Mouse (Mus musculus) bone marrow, adult 2 months (tissue): ENCODE measurements around the gene Hpcal4. TPM values are rescaled to one million over a fixed set of nuclear protein-coding genes. Genes with fewer than 3 reads are reported as not detected.

Experiments
- H3K27ac ChIP-seq: fragments of 200-500 bp; 2 replicates; pipeline ENCODE4 v1.5.1; 2012; ENCODE audit warnings: low read depth, mild to moderate bottlenecking, control low read depth, inconsistent platforms, low read length; ENCODE audit not compliant: control insufficient read depth, poor library complexity, insufficient read depth
- H3K4me1 ChIP-seq: fragments of 200-500 bp; 2 replicates; pipeline ENCODE4 v1.6.1; 2011; ENCODE audit warnings: low read length; ENCODE audit not compliant: control insufficient read depth, insufficient read depth
- H3K4me3 ChIP-seq: fragments of 200-500 bp; replicated peaks from 2 replicates; pipeline ENCODE3; 2011; ENCODE audit warnings: mild to moderate bottlenecking, low read depth, low read length, control low read depth; ENCODE audit not compliant: control insufficient read depth
- CTCF ChIP-seq: fragments of 200-500 bp; IDR thresholded peaks from 2 replicates; pipeline ENCODE4 v1.5.1; 2011; ENCODE audit warnings: low read length, control low read depth; ENCODE audit not compliant: control insufficient read depth, insufficient read depth
- POLR2A ChIP-seq: fragments of 200-500 bp; IDR thresholded peaks from 2 replicates; pipeline ENCODE4 v1.6.1; 2011; ENCODE audit warnings: low read depth, mild to moderate bottlenecking, control low read depth, low read length, borderline replicate concordance; ENCODE audit not compliant: control insufficient read depth
- WGBS: fragments of 180-500 bp; shearing (Covaris S2); methylation state at CpG from one replicate; pipeline ENCODE4 v1.1.7; 2018; 5-methylcytosine and 5-hydroxymethylcytosine counted together
- polyA plus RNA-seq: library from polyadenylated mRNA; stranded (reverse); fragments of >200 nt; gene quantifications from 2 replicates; pipeline ENCODE4 v1.2.4, GENCODE M21; 2011; ENCODE audit warnings: low replicate concordance; ENCODE audit not compliant: missing spikeins, insufficient read depth, insufficient read length

The Hpcal4 gene
- polyA plus RNA-seq, result not detected in 2 replicates

DNA sequence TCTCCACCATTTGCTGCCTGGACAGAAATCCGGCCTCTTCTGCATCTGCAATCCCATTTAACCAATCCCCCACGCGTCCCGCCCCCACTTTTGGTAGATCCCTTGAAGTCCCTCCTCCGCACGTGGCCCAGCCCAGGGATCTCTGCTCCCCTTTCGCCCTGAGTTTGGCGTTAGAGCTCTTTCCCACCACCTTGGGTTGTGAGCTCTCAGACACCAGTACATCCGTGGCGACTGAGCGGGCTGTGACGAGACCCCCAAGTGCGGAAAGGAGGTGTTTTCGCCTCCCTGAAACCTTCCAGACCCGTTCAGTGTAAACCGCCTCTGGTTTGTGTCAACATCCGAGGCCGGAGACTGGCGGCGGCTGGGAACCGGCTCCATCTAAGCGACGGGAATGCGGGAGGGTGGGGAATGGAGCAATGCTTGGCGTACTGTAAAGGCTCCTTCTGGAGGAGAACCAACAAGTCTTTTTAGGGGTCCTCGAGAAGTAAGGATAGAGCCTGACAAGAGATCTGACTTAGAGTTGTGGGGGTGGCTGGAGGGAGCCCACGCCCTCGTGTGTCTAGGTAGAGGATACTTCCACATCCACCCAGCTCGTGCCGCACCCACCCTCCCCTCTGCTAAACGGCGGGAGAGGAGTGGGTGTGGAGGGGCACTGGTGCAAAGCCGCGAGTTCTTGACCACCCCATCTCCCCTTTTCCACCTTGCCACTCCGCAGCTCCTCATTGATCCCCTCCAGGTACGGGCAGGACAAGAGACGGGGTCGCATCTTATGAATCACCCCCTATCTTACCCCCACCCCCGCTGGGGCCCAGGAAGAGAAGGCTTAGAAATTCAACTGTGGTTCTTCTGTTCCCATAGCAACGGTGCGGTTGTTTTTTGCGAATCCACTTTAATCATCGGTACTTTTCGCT is at the start of gene Hpcal4:
Gene Hpcal4, plus strand, starts transcription at position 900 of the 911 bp plus-strand sequence.
- Histone ChIP-seq H3K27ac (no peak within 1 kb of the TSS), H3K4me1 (no peaks in the 10 kb centered on the region), H3K4me3 (no peak within 1 kb of the TSS)
- TF ChIP-seq POLR2A (no peak), CTCF (no peak)
- 3% methylated on average over 44 of the region's 44 CpGs for WGBS

DNA sequence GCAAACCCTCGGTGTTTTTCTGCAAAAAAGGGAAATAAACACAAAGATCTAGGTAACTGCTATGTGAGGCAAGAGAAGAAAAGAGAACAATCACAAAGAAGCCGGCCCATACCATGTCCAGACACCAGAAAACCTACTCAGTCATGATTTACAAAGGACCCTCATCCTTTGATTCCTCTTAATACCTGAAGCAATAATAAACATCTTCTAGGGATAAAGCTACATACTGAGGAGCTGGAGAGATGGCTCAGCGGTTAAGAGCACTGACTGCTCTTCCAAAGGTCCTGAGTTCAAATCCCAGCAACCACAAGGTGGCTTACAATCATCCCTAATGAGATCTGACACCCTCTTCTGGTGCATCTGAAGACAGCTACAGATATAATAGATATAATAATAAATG is 45.5 kb upstream of the Hpcal4 start:
- 55% methylated on average over 3 of the region's 3 CpGs for WGBS
- TF ChIP-seq CTCF (no peak), POLR2A (no peak)
- no peak overlapping the region for H3K27ac ChIP-seq

DNA sequence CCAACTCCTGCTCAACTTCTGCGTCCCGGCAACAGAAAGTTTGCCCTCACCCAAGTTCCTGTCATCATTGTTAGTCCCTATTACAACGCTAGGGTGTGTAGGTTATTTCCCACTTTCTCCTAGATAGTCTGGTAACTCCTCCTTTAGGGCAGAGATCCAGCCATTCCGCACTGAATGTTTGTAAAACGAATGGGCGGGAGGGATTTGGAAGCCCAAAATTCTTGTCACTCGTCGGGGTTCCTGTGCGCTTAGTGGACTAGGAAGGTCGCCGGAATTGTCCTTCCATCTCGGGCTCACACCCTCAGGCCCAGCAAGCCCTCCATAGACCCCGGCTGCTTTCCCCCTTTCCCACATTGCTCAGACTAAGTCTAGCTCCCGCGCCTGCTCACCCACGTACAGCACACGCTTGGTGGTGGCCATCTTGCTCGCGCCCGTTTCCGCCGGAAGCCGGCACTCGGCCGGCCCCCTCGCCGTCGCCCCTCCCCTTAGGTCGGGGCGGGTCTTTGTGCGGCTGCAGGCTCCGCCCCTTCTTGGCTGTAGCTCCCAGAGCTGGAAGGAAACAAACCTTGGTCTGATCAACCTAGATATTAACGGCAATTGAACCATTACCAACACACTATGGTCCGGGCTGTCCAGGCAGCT is 43.4 kb upstream of the Hpcal4 start, which contains the start of gene Ppie:
Gene Ppie, minus strand, starts transcription at position 439 of the 642 bp plus-strand sequence.
- peak within 1 kb of the TSS; percentile 87 for H3K4me3 ChIP-seq
- no peaks in the 10 kb centered on the region for H3K4me1 ChIP-seq
- H3K27ac ChIP-seq, result peak within 1 kb of the TSS; percentile 30; the same call in 1 of the 2 replicates
- WGBS, result under 1% methylated on average over 34 of the region's 34 CpGs
- TF ChIP-seq CTCF (no peak), POLR2A (peak; percentile 79; the same call in 1 of the 2 replicates)

More for the DNA sequence above, 45.5 kb upstream of the Hpcal4 start:
- Histone ChIP-seq H3K4me1 (no peaks in the 10 kb centered on the region), H3K4me3 (no peak overlapping the region)

DNA sequence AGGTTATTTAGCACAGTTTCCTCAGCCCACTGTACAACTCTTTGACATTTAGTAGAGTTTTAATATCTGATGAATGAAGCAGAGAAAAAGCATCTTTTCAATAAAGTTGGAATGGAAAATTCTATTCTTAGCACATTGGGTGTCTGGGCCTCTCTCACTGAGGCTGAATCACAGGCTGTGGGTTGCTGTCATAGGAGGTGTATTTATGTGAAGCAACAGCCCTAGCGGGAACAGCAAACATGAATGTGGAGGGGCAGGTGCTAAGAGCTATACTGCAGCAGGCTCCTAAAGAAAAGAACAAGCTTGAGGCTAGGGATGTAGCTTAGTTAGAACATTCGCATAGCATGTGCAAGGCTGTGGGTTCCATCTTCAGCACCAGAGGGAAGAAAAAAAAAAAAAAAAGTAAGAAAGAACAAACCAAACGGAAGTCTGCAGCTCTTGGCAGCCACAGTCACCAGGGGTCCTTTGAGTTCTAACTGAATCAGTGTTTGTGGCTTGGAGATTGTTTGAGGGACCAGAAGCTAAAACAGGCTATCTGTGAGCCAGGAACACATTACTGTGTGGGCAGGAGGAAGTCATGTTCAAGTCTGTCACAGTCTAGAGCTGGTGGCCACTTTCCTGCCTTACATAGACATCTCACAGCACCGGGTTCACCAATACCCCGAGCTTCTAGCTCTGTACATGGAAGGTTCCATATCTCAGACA is 35.4 kb upstream of the Hpcal4 start:
- TF ChIP-seq CTCF, result no peak
- TF ChIP-seq POLR2A, result no peak
- 2% methylated on average over 5 of the region's 5 CpGs for WGBS

DNA sequence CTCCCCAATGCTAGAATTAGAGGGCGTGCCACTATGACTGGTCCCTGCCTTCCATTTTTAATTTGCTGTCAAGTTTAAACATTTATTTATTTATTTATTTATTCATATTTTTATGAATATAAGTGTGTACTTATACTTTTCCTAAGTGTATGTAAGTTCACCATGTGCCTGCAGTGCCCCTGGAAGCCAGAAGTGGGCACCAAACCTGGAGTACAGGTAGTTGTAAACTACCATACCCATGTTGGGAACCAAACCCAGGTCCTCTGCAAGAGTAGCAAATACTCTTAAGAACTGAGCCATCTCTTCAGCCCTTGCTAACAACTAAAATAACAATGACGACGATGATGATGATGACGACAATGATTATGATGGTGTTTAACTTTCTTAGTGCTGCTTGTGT is 31.0 kb upstream of the Hpcal4 start:
- Histone ChIP-seq H3K4me1 (no peaks in the 10 kb centered on the region; the same call in 1 of the 2 replicates), H3K4me3 (no peak overlapping the region), H3K27ac (no peak overlapping the region)
- TF ChIP-seq CTCF (no peak), POLR2A (no peak)
- WGBS, result 87% methylated on average over 4 of the region's 4 CpGs

More for the DNA sequence above, 35.4 kb upstream of the Hpcal4 start:
- Histone ChIP-seq H3K4me3 (no peak overlapping the region), H3K4me1 (no peaks in the 10 kb centered on the region; the same call in 1 of the 2 replicates), H3K27ac (no peak overlapping the region)

DNA sequence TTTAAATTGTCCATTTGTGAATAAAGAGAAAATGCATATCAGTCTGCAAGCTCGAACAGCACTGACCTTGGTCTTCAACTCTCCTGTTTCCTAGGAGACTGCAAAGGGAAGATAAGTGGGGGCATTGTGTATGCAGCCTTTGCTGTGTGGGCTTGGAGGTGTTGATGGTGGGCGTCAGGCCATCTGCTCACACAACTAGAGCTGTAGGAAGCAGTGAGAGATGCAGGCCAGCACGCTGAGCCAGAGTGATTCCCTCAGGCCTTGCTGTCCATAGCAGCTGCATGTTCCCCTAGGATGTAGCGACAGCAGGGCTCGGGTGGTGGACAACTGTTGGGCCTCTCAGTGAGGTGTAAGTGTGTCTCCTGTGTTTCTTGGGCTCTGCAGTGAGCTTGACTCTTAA is 30.1 kb upstream of the Hpcal4 start:
- Histone ChIP-seq H3K4me3 (no peak overlapping the region), H3K4me1 (no peaks in the 10 kb centered on the region), H3K27ac (no peak overlapping the region)
- WGBS, result 66% methylated on average over 5 of the region's 5 CpGs
- TF ChIP-seq POLR2A, result no peak
- TF ChIP-seq CTCF, result no peak

DNA sequence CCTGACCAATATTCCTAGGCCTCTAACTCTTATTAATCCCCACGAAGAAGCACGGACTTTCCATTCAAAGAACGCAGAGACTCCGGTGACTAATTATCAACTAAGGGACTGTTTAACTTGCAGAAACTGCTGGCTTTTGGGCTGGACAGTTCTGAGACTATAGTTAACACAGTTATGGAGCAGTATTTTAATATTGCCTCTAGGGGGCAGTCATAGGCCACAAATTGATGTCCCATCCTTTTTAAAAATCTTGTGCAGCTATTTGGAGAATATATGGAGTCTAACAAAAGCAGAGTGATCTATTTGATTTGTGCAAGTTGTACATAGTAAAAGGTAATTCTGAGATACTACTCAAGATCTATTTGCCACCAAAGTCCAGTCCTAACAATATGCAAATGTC is 28.0 kb upstream of the Hpcal4 start:
- no peaks in the 10 kb centered on the region for H3K4me1 ChIP-seq
- TF ChIP-seq POLR2A, result no peak
- TF ChIP-seq CTCF, result no peak
- H3K27ac ChIP-seq, result no peak overlapping the region
- no peak overlapping the region for H3K4me3 ChIP-seq
- WGBS, result 25% methylated on average over 4 of the region's 4 CpGs
